Mouse (Mus musculus) cortical plate, adult 2 months (tissue): ENCODE results near the gene Mbnl2.

Source experiments
- CTCF ChIP-seq: fragments of 200-500 bp; IDR thresholded peaks from 2 replicates; pipeline ENCODE4 v1.5.1; 2011; ENCODE audit warnings: mild to moderate bottlenecking, control low read depth, low read length; ENCODE audit not compliant: insufficient read depth; ENCODE audit errors: extremely low read depth
- POLR2A ChIP-seq: fragments of 200-500 bp; IDR thresholded peaks from 2 replicates; pipeline ENCODE4 v1.6.1; 2011; ENCODE audit warnings: mild to moderate bottlenecking, low read length, control low read depth; ENCODE audit not compliant: insufficient read depth; ENCODE audit errors: extremely low read depth

DNA sequence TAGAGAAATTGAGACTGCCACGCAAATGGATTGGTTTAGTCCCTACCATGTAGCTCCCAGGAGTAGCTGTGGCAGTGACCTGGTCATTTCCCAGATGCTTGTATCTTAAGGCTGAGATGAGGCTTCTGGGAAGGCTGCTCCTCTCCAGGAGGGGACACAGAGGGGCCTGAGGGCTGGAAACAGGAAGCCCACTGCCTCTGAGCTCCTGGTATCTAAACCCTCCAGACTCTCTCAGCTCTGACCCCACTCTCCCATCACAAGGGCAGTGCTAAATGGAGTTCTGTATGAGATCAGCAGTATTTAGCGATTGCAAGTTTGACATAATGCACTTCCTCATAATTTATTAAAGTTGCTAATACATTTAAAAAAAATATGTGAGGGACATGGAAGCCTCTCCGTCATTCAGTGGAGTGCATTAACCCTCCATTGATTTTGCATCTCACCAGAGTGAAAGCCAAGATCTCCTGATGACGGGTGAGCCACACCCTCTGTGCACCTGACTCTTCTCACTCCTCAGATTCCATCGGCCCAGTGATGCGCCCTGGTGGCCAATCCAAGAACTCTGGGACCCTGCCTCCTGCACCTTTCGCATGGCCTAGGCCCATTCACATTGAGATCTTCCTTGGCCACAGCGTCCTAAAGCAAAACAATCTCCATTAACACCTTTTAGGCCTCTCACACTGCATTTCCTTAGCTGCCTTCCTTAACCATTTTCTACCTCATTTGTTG is 87.8 kb downstream of the Mbnl2 start:
- TF ChIP-seq CTCF (no peak), POLR2A (no peak)
